Mouse (Mus musculus): Measurements from ENCODE around the gene BC034090.

GRCm38 (mm10) chr1:155253126-155253525 lies 8.9 kb upstream of the BC034090 start:
- TF ChIP-seq CTCF (IDR thresholded peaks at IDR 0.05; ENCODE audit: insufficient read depth, low read depth, low read length), result no peak
- no peak for TF ChIP-seq POLR2A (IDR thresholded peaks at IDR 0.05; ENCODE audit: insufficient read depth, low read depth, low read length)

Measured in olfactory bulb, adult 2 months (tissue).